ENCODE assay signal across 11 mouse cellular contexts in genomic region chr5:143060774-143061385, GRCm38 (mm10). TPM values are rescaled to one million over a fixed set of nuclear protein-coding genes. Genes with fewer than 3 reads are reported as not detected.
DNase-seq lines count a peak whose midpoint lies in the region; ATAC-seq and TF ChIP-seq lines count a peak whose summit lies in the region.
"Had no signal": no experiment of that assay in that cellular context is flagged by ENCODE, and none has a peak within 500 bp of the region (broad histone marks: within the 10 kb centered on the region; RNA-seq: fewer than 3 reads in every experiment).

No protein-coding gene starts in this region.

- H3K9me3 ChIP-seq in forebrain, embryonic 13.5 days (replicated peaks) = no peaks in the 10 kb centered on the region
- no peaks in the 10 kb centered on the region for H3K9me3 ChIP-seq in forebrain, embryonic 11.5 days (ENCODE audit: control insufficient read depth, low read length)
- H3K9me3 ChIP-seq in hindbrain, embryonic 13.5 days = no peaks in the 10 kb centered on the region
- H3K9me3 ChIP-seq in midbrain, embryonic 11.5 days (ENCODE audit: control insufficient read depth, low read length) = no peaks in the 10 kb centered on the region
- no peaks in the 10 kb centered on the region for H3K9me3 ChIP-seq in limb, embryonic 10.5 days (replicated peaks)

- H3K4me2 ChIP-seq in forebrain, embryonic 13.5 days = no peak overlapping the region
- H3K4me2 ChIP-seq in forebrain, embryonic 11.5 days (ENCODE audit: low read depth, low read length, severe bottlenecking) = no peak overlapping the region
- H3K4me2 ChIP-seq in hindbrain, embryonic 13.5 days = no peak overlapping the region
- H3K4me2 ChIP-seq in midbrain, embryonic 11.5 days = no peak overlapping the region

- POLR2A ChIA-PET in Patski (lab: Charles Lee) = no interaction called here

- no peak for DNase-seq in forebrain, embryonic 11.5 days (ENCODE audit: low spot score)
- DNase-seq in Patski (ENCODE audit: low read depth, low spot score) = no peak
- DNase-seq in midbrain, embryonic 11.5 days (ENCODE audit: low spot score, missing footprints) = peak; percentile 89
- no peak for DNase-seq in left cerebral cortex, postnatal 10 days (ENCODE audit: extremely low spot score in 1 of 2, low spot score in 2 of 2)
- DNase-seq in thymus, postnatal 25 days = no peak
- DNase-seq in limb, embryonic 10.5 days (ENCODE audit: low spot score) = no peak
- DNase-seq: layer of hippocampus, postnatal 36 days; retina, postnatal 1 day had no signal

- ATAC-seq in forebrain, embryonic 13.5 days = no peak
- no peak for ATAC-seq in forebrain, embryonic 11.5 days (replicated peaks; ENCODE audit: low FRiP score)
- peak; percentile 29 for ATAC-seq in Patski
- ATAC-seq in hindbrain, embryonic 13.5 days (ENCODE audit: low FRiP score) = no peak
- peak; percentile 82 for ATAC-seq in midbrain, embryonic 11.5 days (ENCODE audit: low FRiP score)
- ATAC-seq: inflammation-experienced regulatory T-cells, adult 6 months had no signal

- TF ChIP-seq CTCF in Patski (IDR thresholded peaks at IDR 0.05) = no peak

- H3K9ac ChIP-seq in forebrain, embryonic 13.5 days = no peak overlapping the region
- H3K9ac ChIP-seq in forebrain, embryonic 11.5 days (ENCODE audit: low read length) = no peak overlapping the region
- no peak overlapping the region for H3K9ac ChIP-seq in hindbrain, embryonic 13.5 days
- H3K9ac ChIP-seq in midbrain, embryonic 11.5 days (ENCODE audit: low read length) = no peak overlapping the region

- peaks cover 63% of the 10 kb centered on the region for H3K36me3 ChIP-seq in forebrain, embryonic 13.5 days (ENCODE audit: poor library complexity, severe bottlenecking)
- H3K36me3 ChIP-seq in forebrain, embryonic 11.5 days (ENCODE audit: control insufficient read depth, insufficient read depth, low read length) = no peaks in the 10 kb centered on the region
- H3K36me3 ChIP-seq in hindbrain, embryonic 13.5 days = peaks cover 40% of the 10 kb centered on the region
- 0 out of 2 replicates have a peak, but pooled peaks cover 4% of the 10 kb centered on the region for H3K36me3 ChIP-seq in midbrain, embryonic 11.5 days (ENCODE audit: control insufficient read depth, insufficient read depth, low read length)
- peaks cover 89% of the 10 kb centered on the region for H3K36me3 ChIP-seq in limb, embryonic 10.5 days

- CTCF ChIA-PET in Patski (lab: Charles Lee) = interaction anchor here (1.0 to 1.7 kb wide), 2 partner anchors 13 to 122 kb away, joined by 4 read pairs; no protein-coding TSS in a partner anchor

- in situ Hi-C loops in Patski (cut with MboI; ENCODE audit: low pct_unique_long_range_greater_than_20kb) = no loop called here

- peak overlapping the region; percentile 11 for H3K27ac ChIP-seq in forebrain, embryonic 13.5 days
- H3K27ac ChIP-seq in forebrain, embryonic 11.5 days (ENCODE audit: low read depth, low read length) = no peak overlapping the region
- H3K27ac ChIP-seq in hindbrain, embryonic 13.5 days = peak overlapping the region; percentile 74
- H3K27ac ChIP-seq in midbrain, embryonic 11.5 days (ENCODE audit: low read depth, low read length) = peak overlapping the region; percentile 45
- no peak overlapping the region for H3K27ac ChIP-seq in limb, embryonic 10.5 days

- H3K27me3 ChIP-seq in forebrain, embryonic 13.5 days = no peaks in the 10 kb centered on the region
- no peaks in the 10 kb centered on the region for H3K27me3 ChIP-seq in forebrain, embryonic 11.5 days (ENCODE audit: control insufficient read depth, insufficient read depth, low read length)
- H3K27me3 ChIP-seq in Patski = no peaks in the 10 kb centered on the region
- no peaks in the 10 kb centered on the region for H3K27me3 ChIP-seq in hindbrain, embryonic 13.5 days
- peaks cover 2% of the 10 kb centered on the region; the same call in 1 of the 2 replicates for H3K27me3 ChIP-seq in midbrain, embryonic 11.5 days (ENCODE audit: control insufficient read depth, insufficient read depth, low read length)
- H3K27me3 ChIP-seq in limb, embryonic 10.5 days (ENCODE audit: low read depth, poor library complexity, severe bottlenecking) = no peaks in the 10 kb centered on the region

- H3K4me3 ChIP-seq in forebrain, embryonic 13.5 days = no peak overlapping the region
- no peak overlapping the region for H3K4me3 ChIP-seq in forebrain, embryonic 11.5 days (ENCODE audit: low read depth, low read length)
- no peak overlapping the region for H3K4me3 ChIP-seq in hindbrain, embryonic 13.5 days
- no peak overlapping the region for H3K4me3 ChIP-seq in midbrain, embryonic 11.5 days (ENCODE audit: low read depth, low read length)
- no peak overlapping the region for H3K4me3 ChIP-seq in limb, embryonic 10.5 days

- 29% methylated on average over 2 of the region's 2 CpGs for WGBS in forebrain, embryonic 13.5 days
- WGBS in forebrain, embryonic 11.5 days = 18% methylated on average over 2 of the region's 2 CpGs
- 12% methylated on average over 2 of the region's 2 CpGs for WGBS in hindbrain, embryonic 13.5 days
- WGBS in midbrain, embryonic 11.5 days = 3% methylated on average over 2 of the region's 2 CpGs
- WGBS in limb, embryonic 10.5 days = 39% methylated on average over 2 of the region's 2 CpGs

- intact Hi-C loops in left cerebral cortex, postnatal 10 days (cut with DNase I) = loop anchor here (10.0 kb wide), 1 partner anchor 316 kb away; no protein-coding TSS in a partner anchor

- H3K4me1 ChIP-seq in forebrain, embryonic 13.5 days = peaks cover 12% of the 10 kb centered on the region
- no peaks in the 10 kb centered on the region for H3K4me1 ChIP-seq in forebrain, embryonic 11.5 days (replicated peaks; ENCODE audit: control insufficient read depth, insufficient read depth, low read length)
- H3K4me1 ChIP-seq in hindbrain, embryonic 13.5 days (replicated peaks) = peaks cover 14% of the 10 kb centered on the region
- H3K4me1 ChIP-seq in midbrain, embryonic 11.5 days (ENCODE audit: control insufficient read depth, insufficient read depth, low read length) = peaks cover 10% of the 10 kb centered on the region
- no peaks in the 10 kb centered on the region for H3K4me1 ChIP-seq in limb, embryonic 10.5 days

RNA-seq across cellular contexts. Expression of gene Rnf216, which starts 51.9 kb away (rescaled TPM):
- 36.7 and 38.4 TPM in 2 replicates for polyA plus RNA-seq in forebrain, embryonic 13.5 days (2015; fragmentation: Nextera tagmentation; extraction: Ambion mirVana)
- 38.6 and 42.7 TPM in 2 replicates for polyA plus RNA-seq in forebrain, embryonic 11.5 days (2014; fragmentation: Nextera tagmentation; extraction: Ambion mirVana)
- 48.0 TPM for polyA plus RNA-seq in Patski (2021)
- polyA plus RNA-seq in hindbrain, embryonic 13.5 days (2015; fragmentation: Nextera tagmentation; extraction: Ambion mirVana) = 34.0 and 38.3 TPM in 2 replicates
- polyA plus RNA-seq in midbrain, embryonic 11.5 days (2014; fragmentation: Nextera tagmentation; extraction: Ambion mirVana) = 29.2 and 29.4 TPM in 2 replicates
- total RNA-seq in left cerebral cortex, postnatal 10 days (2021) = 10 to 100 TPM; 38.5 to 40.1 TPM
- polyA plus RNA-seq in limb, embryonic 10.5 days (2016; fragmentation: Nextera tagmentation; extraction: Ambion mirVana) = 48.1 and 51.5 TPM in 2 replicates

Comparison
In these comparisons a context has a peak if more than half of its experiments do, and no peak if none do; other contexts are left out.
1. H3K27ac ChIP-seq: peak in forebrain, embryonic 13.5 days (single experiment), hindbrain, embryonic 13.5 days (single experiment) and midbrain, embryonic 11.5 days (single experiment); none in forebrain, embryonic 11.5 days (single experiment) and limb, embryonic 10.5 days (single experiment).
2. ATAC-seq: peak in Patski (single experiment) and midbrain, embryonic 11.5 days (single experiment); none in forebrain, embryonic 13.5 days (single experiment), forebrain, embryonic 11.5 days (single experiment) and hindbrain, embryonic 13.5 days (single experiment).